Mouse (Mus musculus) limb, embryonic 11.5 days (tissue): ENCODE results near the gene Lrrc7. TPM values are rescaled to one million over a fixed set of nuclear protein-coding genes. Genes with fewer than 3 reads are reported as not detected.

Experiments used
- ATAC-seq: fragments of 200-750 bp; cut with Nextera tagmentation; 2 replicates; pipeline ENCODE4 v1.8.0; 2017; ENCODE audit warnings: low read depth; ENCODE audit not compliant: insufficient number of reproducible peaks, low FRiP score, low TSS enrichment
- DNase-seq: peaks from one replicate; pipeline ENCODE4 v3.0.0-alpha.2; 2015; ENCODE audit warnings: low spot score
- H3K27ac ChIP-seq: fragments of 300-500 bp; sonication (generic); replicated peaks from 2 replicates; pipeline ENCODE4 v1.5.1; 2014; ENCODE audit warnings: low read depth, mild to moderate bottlenecking, low read length
- H3K27me3 ChIP-seq: fragments of 300-500 bp; sonication (generic); 2 replicates; pipeline ENCODE4 v1.6.1; 2014; ENCODE audit warnings: mild to moderate bottlenecking, low read length, mixed read lengths; ENCODE audit not compliant: control insufficient read depth, insufficient read depth
- H3K36me3 ChIP-seq: fragments of 300-500 bp; sonication (generic); 2 replicates; pipeline ENCODE4 v1.6.1; 2014; ENCODE audit warnings: mild to moderate bottlenecking, low read length, moderate library complexity, mixed read lengths; ENCODE audit not compliant: control insufficient read depth, insufficient read depth
- H3K4me1 ChIP-seq: fragments of 300-500 bp; sonication (generic); 2 replicates; pipeline ENCODE4 v1.6.1; 2014; ENCODE audit warnings: low read length, mixed read lengths; ENCODE audit not compliant: control insufficient read depth, insufficient read depth
- H3K4me2 ChIP-seq: fragments of 300-500 bp; sonication (generic); 2 replicates; pipeline ENCODE4 v1.6.1; 2014; ENCODE audit warnings: low read depth, mild to moderate bottlenecking, moderate library complexity; ENCODE audit not compliant: severe bottlenecking
- H3K4me3 ChIP-seq: fragments of 300-500 bp; sonication (generic); 2 replicates; pipeline ENCODE4 v1.5.1; 2014; ENCODE audit warnings: low read depth, low read length
- H3K9ac ChIP-seq: fragments of 300-500 bp; sonication (generic); 2 replicates; pipeline ENCODE4 v1.6.1; 2014; ENCODE audit warnings: mild to moderate bottlenecking, low read length
- H3K9me3 ChIP-seq: fragments of 300-500 bp; sonication (generic); 2 replicates; pipeline ENCODE4 v1.6.1; 2016; ENCODE audit warnings: low read length; ENCODE audit not compliant: control insufficient read depth
- WGBS: fragments of 180-500 bp; shearing (Covaris S2); extraction: QIAGEN DNeasy Blood & Tissue Kit; methylation state at CpG from one replicate; pipeline ENCODE4 v1.1.7; 2014; 5-methylcytosine and 5-hydroxymethylcytosine counted together
- polyA plus RNA-seq: library from polyadenylated mRNA; unstranded; fragments of >200 nt; fragmentation: Nextera tagmentation; extraction: Ambion mirVana; gene quantifications from 2 replicates; pipeline ENCODE4 v1.2.1, GENCODE M21; 2014

The Lrrc7 gene
- polyA plus RNA-seq, 1 experiment from 2014 or later = 0.27 TPM

- Histone ChIP-seq H3K4me2 (no peak overlapping the region), H3K9ac (no peak overlapping the region), H3K27ac (no peak overlapping the region), H3K27me3 (no peaks in the 10 kb centered on the region), H3K4me1 (no peaks in the 10 kb centered on the region), H3K36me3 (no peaks in the 10 kb centered on the region), H3K4me3 (no peak overlapping the region), H3K9me3 (no peaks in the 10 kb centered on the region)
- ATAC-seq (no peak), DNase-seq (no peak)
- WGBS = 78% methylated on average over 1 of the region's 1 CpGs
Observed at GRCm38 (mm10) chr3:158270887-158271286, 291.1 kb downstream of the Lrrc7 start.

GRCm38 (mm10) chr3:158252576-158252975 is 309.4 kb downstream of the Lrrc7 start:
- ATAC-seq = no peak
- Histone ChIP-seq H3K9ac (no peak overlapping the region), H3K27ac (no peak overlapping the region), H3K4me1 (no peaks in the 10 kb centered on the region), H3K9me3 (no peaks in the 10 kb centered on the region), H3K27me3 (no peaks in the 10 kb centered on the region), H3K4me2 (no peak overlapping the region), H3K36me3 (no peaks in the 10 kb centered on the region), H3K4me3 (no peak overlapping the region)
- DNase-seq = no peak

GRCm38 (mm10) chr3:158247672-158248071 is 314.3 kb downstream of the Lrrc7 start:
- no peak overlapping the region for H3K27ac ChIP-seq
- H3K9ac ChIP-seq = no peak overlapping the region
- 84% methylated on average over 1 of the region's 1 CpGs for WGBS
- no peaks in the 10 kb centered on the region for H3K9me3 ChIP-seq
- no peak overlapping the region for H3K4me2 ChIP-seq
- H3K4me3 ChIP-seq = no peak overlapping the region
- DNase-seq = no peak
- no peaks in the 10 kb centered on the region for H3K4me1 ChIP-seq
- no peaks in the 10 kb centered on the region for H3K27me3 ChIP-seq
- no peaks in the 10 kb centered on the region for H3K36me3 ChIP-seq
- peak; percentile 37; the same call in 1 of the 2 replicates for ATAC-seq

GRCm38 (mm10) chr3:158210657-158211056 is 351.4 kb downstream of the Lrrc7 start:
- no peaks in the 10 kb centered on the region for H3K4me1 ChIP-seq
- no peaks in the 10 kb centered on the region for H3K27me3 ChIP-seq
- H3K4me3 ChIP-seq = no peak overlapping the region
- H3K27ac ChIP-seq = no peak overlapping the region
- WGBS = 87% methylated on average over 2 of the region's 2 CpGs
- no peak for ATAC-seq
- H3K4me2 ChIP-seq = no peak overlapping the region
- H3K9me3 ChIP-seq = no peaks in the 10 kb centered on the region
- H3K9ac ChIP-seq = no peak overlapping the region
- no peak for DNase-seq
- H3K36me3 ChIP-seq = no peaks in the 10 kb centered on the region

GRCm38 (mm10) chr3:158210026-158210425 is 352.0 kb downstream of the Lrrc7 start:
- H3K36me3 ChIP-seq = no peaks in the 10 kb centered on the region
- H3K4me1 ChIP-seq = no peaks in the 10 kb centered on the region
- WGBS = 11% methylated on average over 2 of the region's 2 CpGs
- no peak overlapping the region for H3K4me3 ChIP-seq
- no peak overlapping the region for H3K27ac ChIP-seq
- H3K9me3 ChIP-seq = no peaks in the 10 kb centered on the region
- H3K4me2 ChIP-seq = no peak overlapping the region
- peak; percentile 60 for DNase-seq
- no peaks in the 10 kb centered on the region for H3K27me3 ChIP-seq
- ATAC-seq = no peak
- no peak overlapping the region for H3K9ac ChIP-seq

DNA sequence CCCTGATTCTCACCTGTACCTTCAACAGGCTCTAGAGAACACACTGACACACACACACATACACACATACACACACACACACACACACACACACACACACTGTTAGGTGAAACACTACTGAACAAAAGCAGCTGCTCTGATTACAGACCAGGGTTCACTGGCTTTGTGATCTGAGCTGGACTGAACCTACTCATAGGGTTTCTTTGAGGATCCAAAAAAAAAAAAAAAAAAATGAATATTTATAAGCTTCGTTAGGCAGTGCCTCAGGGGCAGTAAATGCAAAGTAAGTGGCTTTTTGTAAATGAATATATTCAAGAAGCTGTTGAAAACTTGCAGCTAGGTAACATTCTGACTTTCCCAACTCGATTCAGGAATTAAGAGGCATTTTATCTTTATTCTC is 354.2 kb downstream of the Lrrc7 start:
- no peak for DNase-seq
- Histone ChIP-seq H3K9ac (no peak overlapping the region), H3K4me3 (no peak overlapping the region), H3K36me3 (no peaks in the 10 kb centered on the region), H3K4me2 (no peak overlapping the region), H3K9me3 (no peaks in the 10 kb centered on the region), H3K27me3 (no peaks in the 10 kb centered on the region), H3K4me1 (no peaks in the 10 kb centered on the region), H3K27ac (no peak overlapping the region)
- 62% methylated on average over 2 of the region's 2 CpGs for WGBS
- no peak for ATAC-seq

DNA sequence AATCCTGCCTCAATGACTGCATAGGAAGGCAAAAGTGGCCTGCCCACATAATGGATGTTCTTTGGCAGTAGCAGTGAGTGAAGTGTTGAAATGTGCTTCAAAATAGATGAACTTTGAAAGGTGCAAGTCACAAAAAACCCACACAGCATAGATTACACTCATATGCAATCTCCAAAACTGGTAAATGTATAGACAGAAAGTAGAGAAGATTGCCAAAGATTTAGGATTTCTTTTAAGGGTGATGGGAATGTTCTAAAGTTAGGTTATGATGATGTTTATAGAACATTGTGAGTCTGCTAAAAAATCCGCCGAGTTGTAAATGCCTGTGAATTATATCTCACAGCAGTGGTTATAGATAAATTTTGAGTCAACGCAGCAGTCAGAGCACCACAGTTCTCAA is 359.2 kb downstream of the Lrrc7 start:
- Histone ChIP-seq H3K4me3 (no peak overlapping the region), H3K4me2 (no peak overlapping the region), H3K4me1 (no peaks in the 10 kb centered on the region), H3K27me3 (no peaks in the 10 kb centered on the region), H3K36me3 (no peaks in the 10 kb centered on the region), H3K27ac (no peak overlapping the region), H3K9me3 (no peaks in the 10 kb centered on the region), H3K9ac (no peak overlapping the region)
- DNase-seq = no peak
- no peak for ATAC-seq
- 87% methylated on average over 3 of the region's 3 CpGs for WGBS

GRCm38 (mm10) chr3:158195426-158195825 is 366.6 kb downstream of the Lrrc7 start:
- Histone ChIP-seq H3K27ac (no peak overlapping the region), H3K27me3 (no peaks in the 10 kb centered on the region), H3K4me1 (no peaks in the 10 kb centered on the region), H3K9me3 (no peaks in the 10 kb centered on the region), H3K9ac (no peak overlapping the region), H3K36me3 (no peaks in the 10 kb centered on the region), H3K4me2 (no peak overlapping the region), H3K4me3 (no peak overlapping the region)
- DNase-seq (no peak), ATAC-seq (no peak)

GRCm38 (mm10) chr3:158193229-158193628 is 368.8 kb downstream of the Lrrc7 start:
- Histone ChIP-seq H3K27ac (no peak overlapping the region), H3K27me3 (no peaks in the 10 kb centered on the region), H3K4me3 (no peak overlapping the region), H3K9me3 (no peaks in the 10 kb centered on the region), H3K36me3 (no peaks in the 10 kb centered on the region), H3K4me1 (no peaks in the 10 kb centered on the region), H3K4me2 (no peak overlapping the region), H3K9ac (no peak overlapping the region)
- no peak for ATAC-seq
- WGBS = 71% methylated on average over 1 of the region's 1 CpGs
- DNase-seq = no peak
